Mouse (Mus musculus) layer of hippocampus, adult 8-10 months (tissue): Measurements from ENCODE around the gene Sufu. TPM values are rescaled to one million over a fixed set of nuclear protein-coding genes. Genes with fewer than 3 reads are reported as not detected.

Experiments used
- DNase-seq, 2 experiments: peaks; one replicate each; pipeline ENCODE4 v3.0.0; 2022; ENCODE audit warnings: low spot score in 2 of 2
- total RNA-seq, 4 experiments: library from RNA; stranded (reverse); gene quantifications; 2 replicates each; pipeline ENCODE4 v1.2.4; 2022

The Sufu gene
- total RNA-seq, 4 experiments from 2014 or later, result 17.4 to 22.3 (median 19.4) TPM

- DNase-seq, result no peak
Observed at GRCm38 (mm10) chr19:46510824-46511223, 114.1 kb downstream of the Sufu start.

- DNase-seq, result no peak
Observed at GRCm38 (mm10) chr19:46511263-46511662, 114.6 kb downstream of the Sufu start.

GRCm38 (mm10) chr19:46514387-46514786 lies 117.7 kb downstream of the Sufu start:
- DNase-seq, result no peak

GRCm38 (mm10) chr19:46515287-46515821 lies 118.7 kb downstream of the Sufu start:
- DNase-seq, result no peak

- DNase-seq, result peak in 1 of 2 experiments; percentile 4
Observed at GRCm38 (mm10) chr19:46516667-46517528, 120.2 kb downstream of the Sufu start.

- peak in 1 of 2 experiments; percentile 11 for DNase-seq
Observed at GRCm38 (mm10) chr19:46517529-46518351, 121.0 kb downstream of the Sufu start.

GRCm38 (mm10) chr19:46518352-46518787 lies 121.7 kb downstream of the Sufu start:
- peak in 1 of 2 experiments; percentile 5 for DNase-seq

GRCm38 (mm10) chr19:46518828-46519621 lies 122.3 kb downstream of the Sufu start:
- peak in 1 of 2 experiments; percentile 8 for DNase-seq

GRCm38 (mm10) chr19:46521698-46522097 lies 125.0 kb downstream of the Sufu start:
- DNase-seq, result no peak

GRCm38 (mm10) chr19:46522433-46523044 lies 125.8 kb downstream of the Sufu start:
- no peak for DNase-seq

GRCm38 (mm10) chr19:46523131-46523479 lies 126.4 kb downstream of the Sufu start:
- no peak for DNase-seq

GRCm38 (mm10) chr19:46523480-46524151 lies 126.9 kb downstream of the Sufu start:
- DNase-seq, result peak; percentile 77 to 80

- no peak for DNase-seq
Observed at GRCm38 (mm10) chr19:46524152-46524544, 127.5 kb downstream of the Sufu start.

- DNase-seq, result peak in 1 of 2 experiments; percentile 28
Observed at GRCm38 (mm10) chr19:46524601-46525321, 128.1 kb downstream of the Sufu start.

GRCm38 (mm10) chr19:46525691-46526631 lies 129.3 kb downstream of the Sufu start:
- DNase-seq, result peak in 1 of 2 experiments; percentile 3

GRCm38 (mm10) chr19:46527632-46528528 lies 131.2 kb downstream of the Sufu start:
- peak in 1 of 2 experiments; percentile 21 for DNase-seq
